Mouse (Mus musculus): ENCODE results near the gene Elavl3. TPM values are rescaled to one million over a fixed set of nuclear protein-coding genes. Genes with fewer than 3 reads are reported as not detected.
A peak's percentile ranks its signal among the peaks of the same experiment; 100 is the strongest.

The Elavl3 gene
- polyA plus RNA-seq, 1 experiment from 2014 or later = 53.5 TPM

GRCm38 (mm10) chr9:22067195-22067594 lies 15.4 kb upstream of the Elavl3 start:
- Histone ChIP-seq H3K36me3 (ENCODE audit: control insufficient read depth, insufficient read depth, low read length) (peaks cover 12% of the 10 kb centered on the region), H3K27ac (ENCODE audit: low read depth, low read length) (no peak overlapping the region), H3K4me3 (ENCODE audit: low read depth, low read length) (no peak overlapping the region), H3K4me1 (replicated peaks; ENCODE audit: control insufficient read depth, insufficient read depth, low read length) (peaks cover 7% of the 10 kb centered on the region; the same call in 1 of the 2 replicates), H3K9me3 (ENCODE audit: control insufficient read depth, low read length) (no peaks in the 10 kb centered on the region), H3K9ac (ENCODE audit: low read length) (no peak overlapping the region), H3K27me3 (ENCODE audit: control insufficient read depth, insufficient read depth, low read length) (no peaks in the 10 kb centered on the region), H3K4me2 (ENCODE audit: low read depth, low read length, severe bottlenecking) (no peak overlapping the region)
- no peak for ATAC-seq (replicated peaks; ENCODE audit: low FRiP score)
- 88% methylated on average over 5 of the region's 5 CpGs for WGBS
- no peak for DNase-seq (ENCODE audit: low spot score)

- Histone ChIP-seq H3K4me2 (ENCODE audit: low read depth, low read length, severe bottlenecking) (no peak overlapping the region), H3K4me3 (ENCODE audit: low read depth, low read length) (no peak overlapping the region), H3K4me1 (replicated peaks; ENCODE audit: control insufficient read depth, insufficient read depth, low read length) (peaks cover 4% of the 10 kb centered on the region; the same call in 1 of the 2 replicates), H3K27me3 (ENCODE audit: control insufficient read depth, insufficient read depth, low read length) (no peaks in the 10 kb centered on the region), H3K27ac (ENCODE audit: low read depth, low read length) (no peak overlapping the region), H3K9me3 (ENCODE audit: control insufficient read depth, low read length) (no peaks in the 10 kb centered on the region), H3K9ac (ENCODE audit: low read length) (no peak overlapping the region), H3K36me3 (ENCODE audit: control insufficient read depth, insufficient read depth, low read length) (peaks cover 12% of the 10 kb centered on the region)
- ATAC-seq (replicated peaks; ENCODE audit: low FRiP score) = no peak
- DNase-seq (ENCODE audit: low spot score) = peak; percentile 71
- WGBS = 80% methylated on average over 3 of the region's 3 CpGs
These were observed 14.6 kb upstream of the Elavl3 start for GRCm38 (mm10) chr9:22066433-22066832.

- no peak overlapping the region for H3K4me2 ChIP-seq (ENCODE audit: low read depth, low read length, severe bottlenecking)
- H3K27ac ChIP-seq (ENCODE audit: low read depth, low read length) = no peak overlapping the region
- H3K4me1 ChIP-seq (replicated peaks; ENCODE audit: control insufficient read depth, insufficient read depth, low read length) = peaks cover 4% of the 10 kb centered on the region; the same call in 1 of the 2 replicates
- 97% methylated on average over 11 of the region's 11 CpGs for WGBS
- H3K9me3 ChIP-seq (ENCODE audit: control insufficient read depth, low read length) = no peaks in the 10 kb centered on the region
- H3K27me3 ChIP-seq (ENCODE audit: control insufficient read depth, insufficient read depth, low read length) = no peaks in the 10 kb centered on the region
- no peak overlapping the region for H3K4me3 ChIP-seq (ENCODE audit: low read depth, low read length)
- peaks cover 12% of the 10 kb centered on the region for H3K36me3 ChIP-seq (ENCODE audit: control insufficient read depth, insufficient read depth, low read length)
- ATAC-seq (replicated peaks; ENCODE audit: low FRiP score) (no peak), DNase-seq (ENCODE audit: low spot score) (no peak)
- H3K9ac ChIP-seq (ENCODE audit: low read length) = no peak overlapping the region
These were observed 13.8 kb upstream of the Elavl3 start for GRCm38 (mm10) chr9:22065642-22066041.

- no peaks in the 10 kb centered on the region for H3K4me1 ChIP-seq (replicated peaks; ENCODE audit: control insufficient read depth, insufficient read depth, low read length)
- no peaks in the 10 kb centered on the region for H3K27me3 ChIP-seq (ENCODE audit: control insufficient read depth, insufficient read depth, low read length)
- peaks cover 12% of the 10 kb centered on the region for H3K36me3 ChIP-seq (ENCODE audit: control insufficient read depth, insufficient read depth, low read length)
- no peak for ATAC-seq (replicated peaks; ENCODE audit: low FRiP score)
- no peak overlapping the region for H3K27ac ChIP-seq (ENCODE audit: low read depth, low read length)
- 87% methylated on average over 3 of the region's 3 CpGs for WGBS
- H3K9ac ChIP-seq (ENCODE audit: low read length) = no peak overlapping the region
- H3K4me3 ChIP-seq (ENCODE audit: low read depth, low read length) = no peak overlapping the region
- no peak for DNase-seq (ENCODE audit: low spot score)
- no peaks in the 10 kb centered on the region for H3K9me3 ChIP-seq (ENCODE audit: control insufficient read depth, low read length)
- no peak overlapping the region for H3K4me2 ChIP-seq (ENCODE audit: low read depth, low read length, severe bottlenecking)
These were observed 12.5 kb upstream of the Elavl3 start for GRCm38 (mm10) chr9:22064341-22064740.

- Histone ChIP-seq H3K4me3 (ENCODE audit: low read depth, low read length) (no peak overlapping the region), H3K4me1 (replicated peaks; ENCODE audit: control insufficient read depth, insufficient read depth, low read length) (no peaks in the 10 kb centered on the region), H3K4me2 (ENCODE audit: low read depth, low read length, severe bottlenecking) (no peak overlapping the region), H3K9me3 (ENCODE audit: control insufficient read depth, low read length) (no peaks in the 10 kb centered on the region), H3K9ac (ENCODE audit: low read length) (no peak overlapping the region), H3K36me3 (ENCODE audit: control insufficient read depth, insufficient read depth, low read length) (peaks cover 19% of the 10 kb centered on the region), H3K27me3 (ENCODE audit: control insufficient read depth, insufficient read depth, low read length) (no peaks in the 10 kb centered on the region), H3K27ac (ENCODE audit: low read depth, low read length) (no peak overlapping the region)
- ATAC-seq (replicated peaks; ENCODE audit: low FRiP score) = no peak
- no peak for DNase-seq (ENCODE audit: low spot score)
- 88% methylated on average over 2 of the region's 2 CpGs for WGBS
These were observed 9.5 kb upstream of the Elavl3 start for GRCm38 (mm10) chr9:22061339-22061738.

GRCm38 (mm10) chr9:22058011-22058424 lies 6.2 kb upstream of the Elavl3 start:
- Histone ChIP-seq H3K4me1 (replicated peaks; ENCODE audit: control insufficient read depth, insufficient read depth, low read length) (no peaks in the 10 kb centered on the region), H3K36me3 (ENCODE audit: control insufficient read depth, insufficient read depth, low read length) (peaks cover 7% of the 10 kb centered on the region; the same call in 1 of the 2 replicates)

GRCm38 (mm10) chr9:22057031-22057517 lies 5.3 kb upstream of the Elavl3 start:
- H3K36me3 ChIP-seq (ENCODE audit: control insufficient read depth, insufficient read depth, low read length) = peaks cover 7% of the 10 kb centered on the region; the same call in 1 of the 2 replicates
- H3K27ac ChIP-seq (ENCODE audit: low read depth, low read length) = no peak overlapping the region
- H3K4me3 ChIP-seq (ENCODE audit: low read depth, low read length) = no peak overlapping the region
- H3K4me2 ChIP-seq (ENCODE audit: low read depth, low read length, severe bottlenecking) = no peak overlapping the region
- no peak for ATAC-seq (replicated peaks; ENCODE audit: low FRiP score)
- no peak overlapping the region for H3K9ac ChIP-seq (ENCODE audit: low read length)
- peaks cover 8% of the 10 kb centered on the region; the same call in 1 of the 2 replicates for H3K27me3 ChIP-seq (ENCODE audit: control insufficient read depth, insufficient read depth, low read length)
- no peaks in the 10 kb centered on the region for H3K4me1 ChIP-seq (replicated peaks; ENCODE audit: control insufficient read depth, insufficient read depth, low read length)
- no peak for DNase-seq (ENCODE audit: low spot score)
- H3K9me3 ChIP-seq (ENCODE audit: control insufficient read depth, low read length) = no peaks in the 10 kb centered on the region
- 94% methylated on average over 9 of the region's 9 CpGs for WGBS

More at GRCm38 (mm10) chr9:22058011-22058424, 6.2 kb upstream of the Elavl3 start:
- no peak overlapping the region for H3K9ac ChIP-seq (ENCODE audit: low read length)
- no peak overlapping the region for H3K27ac ChIP-seq (ENCODE audit: low read depth, low read length)
- H3K9me3 ChIP-seq (ENCODE audit: control insufficient read depth, low read length) = no peaks in the 10 kb centered on the region
- no peak overlapping the region for H3K4me2 ChIP-seq (ENCODE audit: low read depth, low read length, severe bottlenecking)
- no peak for ATAC-seq (replicated peaks; ENCODE audit: low FRiP score)
- H3K27me3 ChIP-seq (ENCODE audit: control insufficient read depth, insufficient read depth, low read length) = peaks cover 3% of the 10 kb centered on the region; the same call in 1 of the 2 replicates
- no peak for DNase-seq (ENCODE audit: low spot score)
- no peak overlapping the region for H3K4me3 ChIP-seq (ENCODE audit: low read depth, low read length)
- WGBS = 90% methylated on average over 9 of the region's 9 CpGs

DNA sequence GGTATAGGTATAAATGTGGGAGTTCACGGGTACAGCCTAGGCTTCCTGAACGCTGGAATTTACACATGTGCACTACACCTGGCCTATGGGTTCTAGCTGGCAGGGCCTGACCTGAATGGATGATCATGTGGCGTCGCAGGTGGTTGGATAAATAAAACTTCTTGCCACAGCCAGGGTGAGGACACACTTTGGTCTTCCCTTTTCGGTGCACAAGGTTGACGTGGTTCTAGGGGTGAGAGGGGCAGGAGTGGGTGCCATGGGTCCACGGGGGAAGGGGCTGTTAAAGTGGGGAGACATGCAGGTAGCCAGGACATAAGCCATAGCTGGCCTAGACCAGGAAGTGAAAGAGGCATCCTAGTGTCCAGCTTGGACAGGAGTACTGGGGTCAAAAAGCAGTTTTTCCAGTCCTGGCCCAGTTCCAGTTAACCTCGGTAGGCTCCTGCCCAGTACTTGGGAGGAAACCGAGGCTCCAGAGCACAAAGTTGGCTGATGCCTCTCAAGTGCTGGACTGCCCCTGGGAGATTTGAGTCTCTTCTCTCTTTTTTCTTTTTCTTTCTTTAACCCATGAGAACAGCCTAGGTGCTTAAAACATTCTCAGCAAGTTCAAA lies 4.6 kb upstream of the Elavl3 start:
- H3K9me3 ChIP-seq (ENCODE audit: control insufficient read depth, low read length) = no peaks in the 10 kb centered on the region
- no peak overlapping the region for H3K4me3 ChIP-seq (ENCODE audit: low read depth, low read length)
- 77% methylated on average over 9 of the region's 9 CpGs for WGBS
- no peak overlapping the region for H3K4me2 ChIP-seq (ENCODE audit: low read depth, low read length, severe bottlenecking)
- DNase-seq (ENCODE audit: low spot score) (no peak), ATAC-seq (replicated peaks; ENCODE audit: low FRiP score) (no peak)
- peaks cover 13% of the 10 kb centered on the region; the same call in 1 of the 2 replicates for H3K27me3 ChIP-seq (ENCODE audit: control insufficient read depth, insufficient read depth, low read length)
- H3K9ac ChIP-seq (ENCODE audit: low read length) = no peak overlapping the region
- no peak overlapping the region for H3K27ac ChIP-seq (ENCODE audit: low read depth, low read length)
- no peaks in the 10 kb centered on the region for H3K4me1 ChIP-seq (replicated peaks; ENCODE audit: control insufficient read depth, insufficient read depth, low read length)
- H3K36me3 ChIP-seq (ENCODE audit: control insufficient read depth, insufficient read depth, low read length) = peaks cover 7% of the 10 kb centered on the region; the same call in 1 of the 2 replicates

GRCm38 (mm10) chr9:22055713-22056112 lies 3.9 kb upstream of the Elavl3 start:
- Histone ChIP-seq H3K9me3 (ENCODE audit: control insufficient read depth, low read length) (no peaks in the 10 kb centered on the region), H3K27ac (ENCODE audit: low read depth, low read length) (no peak overlapping the region), H3K4me2 (ENCODE audit: low read depth, low read length, severe bottlenecking) (no peak overlapping the region), H3K4me1 (replicated peaks; ENCODE audit: control insufficient read depth, insufficient read depth, low read length) (no peaks in the 10 kb centered on the region), H3K27me3 (ENCODE audit: control insufficient read depth, insufficient read depth, low read length) (peaks cover 14% of the 10 kb centered on the region; the same call in 1 of the 2 replicates), H3K9ac (ENCODE audit: low read length) (no peak overlapping the region), H3K36me3 (ENCODE audit: control insufficient read depth, insufficient read depth, low read length) (peaks cover 7% of the 10 kb centered on the region; the same call in 1 of the 2 replicates), H3K4me3 (ENCODE audit: low read depth, low read length) (no peak overlapping the region)
- 36% methylated on average over 29 of the region's 29 CpGs for WGBS
- ATAC-seq (replicated peaks; ENCODE audit: low FRiP score) (no peak), DNase-seq (ENCODE audit: low spot score) (no peak)
